Mouse (Mus musculus): ENCODE results near the gene Phip. TPM values are rescaled to one million over a fixed set of nuclear protein-coding genes. Genes with fewer than 3 reads are reported as not detected.
A peak's percentile ranks its signal among the peaks of the same experiment; 100 is the strongest.

Phip gene
- polyA plus RNA-seq (2012; rRNA removed): 2.5 and 2.9 TPM in 2 replicates

DNA sequence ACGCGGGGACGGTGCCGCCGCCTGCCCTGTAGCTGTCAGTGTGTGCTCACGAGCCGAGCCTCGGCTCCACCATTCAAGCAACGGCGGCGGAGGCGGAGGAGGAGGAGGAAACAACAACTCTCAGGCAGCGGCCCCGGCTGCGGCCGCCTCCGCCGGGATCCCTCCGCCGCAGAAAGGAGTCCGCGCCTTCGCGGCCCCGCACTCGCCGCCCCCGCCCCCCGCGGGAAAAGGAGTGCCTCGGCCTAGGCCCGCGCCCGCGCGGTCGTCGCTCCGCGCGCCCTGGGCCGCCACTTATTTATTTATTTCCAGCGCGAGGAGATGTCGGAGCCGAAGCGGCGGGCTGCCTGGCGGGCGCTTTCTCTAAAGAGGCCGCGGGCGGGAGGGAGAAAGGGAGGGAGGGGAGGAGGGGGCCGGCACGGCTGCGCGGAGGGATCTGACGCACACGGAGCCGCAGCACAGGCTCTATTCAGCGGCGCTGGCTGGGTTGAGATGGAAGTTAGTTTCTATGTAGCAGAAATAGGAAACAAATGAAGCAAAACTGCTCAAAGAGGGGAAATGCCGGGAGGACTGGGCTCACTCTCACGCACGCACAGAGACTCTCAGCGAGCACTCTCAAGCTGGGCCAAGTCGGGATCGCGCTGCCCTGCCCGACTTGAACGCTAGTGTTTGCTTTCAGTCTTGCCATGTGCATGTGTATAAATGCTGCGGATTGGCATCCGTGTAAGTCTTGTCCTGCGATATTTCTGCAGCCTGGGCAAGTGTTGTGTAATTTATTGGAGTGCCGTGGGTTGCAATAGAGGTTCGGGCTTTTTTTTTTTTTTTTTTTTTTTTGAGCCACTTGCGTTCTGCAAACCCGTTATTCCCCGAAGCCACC lies at the start of gene Phip:
Gene Phip, minus strand, starts transcription at position 175 of the 874 bp plus-strand sequence.
- TF ChIP-seq CTCF (conservative IDR thresholded peaks at IDR 0.05; ENCODE audit: insufficient read depth, insufficient read length, low read depth, low read length) (peak; percentile 18; the same call in 1 of the 2 replicates), POLR2A (IDR thresholded peaks at IDR 0.05; ENCODE audit: low read depth, low read length) (peak; percentile 84)
- H3K4me3 ChIP-seq (ENCODE audit: insufficient read depth, low read depth, low read length): peak within 1 kb of the TSS; percentile 69
- peaks cover under 1% of the 10 kb centered on the region; the same call in 1 of the 2 replicates for H3K4me1 ChIP-seq (ENCODE audit: control insufficient read depth, insufficient read depth, low read length)
- H3K27me3 ChIP-seq (replicated peaks; ENCODE audit: control insufficient read depth, insufficient read depth, low read length): no peaks in the 10 kb centered on the region
- under 1% methylated on average over 73 of the region's 79 CpGs for WGBS
- peak; percentile 97 for DNase-seq
- peak within 1 kb of the TSS; percentile 87 for H3K27ac ChIP-seq (ENCODE audit: insufficient read depth, low read depth, low read length)
- no peaks in the 10 kb centered on the region for H3K36me3 ChIP-seq (ENCODE audit: control insufficient read depth, insufficient read depth, low read length)

DNA sequence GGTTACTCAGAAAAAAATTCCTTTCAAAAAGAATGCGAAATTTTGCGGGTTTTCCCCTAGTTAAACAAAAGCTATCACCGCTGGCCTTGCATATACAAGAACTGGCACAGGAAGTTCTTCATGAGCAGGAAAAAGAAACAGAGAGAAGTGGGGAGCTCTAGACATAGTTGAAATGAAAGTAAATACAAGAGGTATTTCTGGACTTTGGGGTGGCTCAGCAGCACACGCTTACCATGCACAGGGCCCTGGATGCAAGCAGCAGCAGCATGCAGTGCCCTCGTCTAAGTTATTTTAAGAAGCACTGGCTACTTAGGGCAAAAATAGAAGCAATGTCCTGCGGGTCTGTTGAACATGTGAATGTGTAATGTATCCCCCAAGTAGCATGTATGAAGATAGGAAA lies 48.4 kb upstream of the Phip start:
- TF ChIP-seq CTCF (conservative IDR thresholded peaks at IDR 0.05; ENCODE audit: insufficient read depth, insufficient read length, low read depth, low read length): no peak
- TF ChIP-seq POLR2A (IDR thresholded peaks at IDR 0.05; ENCODE audit: low read depth, low read length): no peak
- no peaks in the 10 kb centered on the region for H3K36me3 ChIP-seq (ENCODE audit: control insufficient read depth, insufficient read depth, low read length)
- H3K4me1 ChIP-seq (ENCODE audit: control insufficient read depth, insufficient read depth, low read length): no peaks in the 10 kb centered on the region
- H3K27me3 ChIP-seq (replicated peaks; ENCODE audit: control insufficient read depth, insufficient read depth, low read length): no peaks in the 10 kb centered on the region
- no peak overlapping the region for H3K4me3 ChIP-seq (ENCODE audit: insufficient read depth, low read depth, low read length)
- H3K27ac ChIP-seq (ENCODE audit: insufficient read depth, low read depth, low read length): no peak overlapping the region
- 61% methylated on average over 6 of the region's 6 CpGs for WGBS
- DNase-seq: no peak

- TF ChIP-seq CTCF (conservative IDR thresholded peaks at IDR 0.05; ENCODE audit: insufficient read depth, insufficient read length, low read depth, low read length) (no peak), POLR2A (IDR thresholded peaks at IDR 0.05; ENCODE audit: low read depth, low read length) (no peak)
- H3K27me3 ChIP-seq (replicated peaks; ENCODE audit: control insufficient read depth, insufficient read depth, low read length): no peaks in the 10 kb centered on the region
- H3K4me3 ChIP-seq (ENCODE audit: insufficient read depth, low read depth, low read length): no peak overlapping the region
- no peaks in the 10 kb centered on the region for H3K4me1 ChIP-seq (ENCODE audit: control insufficient read depth, insufficient read depth, low read length)
- no peak for DNase-seq
- 70% methylated on average over 4 of the region's 4 CpGs for WGBS
- H3K27ac ChIP-seq (ENCODE audit: insufficient read depth, low read depth, low read length): no peak overlapping the region
- H3K36me3 ChIP-seq (ENCODE audit: control insufficient read depth, insufficient read depth, low read length): no peaks in the 10 kb centered on the region
These were observed 39.2 kb upstream of the Phip start for GRCm38 (mm10) chr9:83014516-83014915.

DNA sequence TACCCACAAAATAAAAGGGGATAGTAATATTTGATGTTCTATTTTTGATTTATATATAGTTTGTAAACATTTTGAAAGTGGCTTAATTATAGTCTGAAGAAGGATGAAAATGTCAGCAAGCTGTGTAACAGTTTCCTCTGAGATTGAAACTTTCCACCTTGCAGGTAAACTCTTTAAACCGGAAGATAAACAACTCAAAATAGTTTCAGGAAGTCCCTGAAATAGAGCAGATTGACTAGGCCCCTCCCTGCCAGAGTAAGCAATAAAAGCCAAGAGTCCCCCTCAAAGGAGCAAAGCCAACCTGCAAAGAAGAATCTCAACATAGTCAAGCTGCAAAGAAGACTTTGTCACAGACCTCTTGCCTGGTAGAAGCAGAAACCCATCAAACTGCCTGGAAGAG lies 33.0 kb upstream of the Phip start:
- no peaks in the 10 kb centered on the region for H3K36me3 ChIP-seq (ENCODE audit: control insufficient read depth, insufficient read depth, low read length)
- H3K27ac ChIP-seq (ENCODE audit: insufficient read depth, low read depth, low read length): no peak overlapping the region
- TF ChIP-seq POLR2A (IDR thresholded peaks at IDR 0.05; ENCODE audit: low read depth, low read length) (no peak), CTCF (conservative IDR thresholded peaks at IDR 0.05; ENCODE audit: insufficient read depth, insufficient read length, low read depth, low read length) (no peak)
- no peak overlapping the region for H3K4me3 ChIP-seq (ENCODE audit: insufficient read depth, low read depth, low read length)
- H3K4me1 ChIP-seq (ENCODE audit: control insufficient read depth, insufficient read depth, low read length): no peaks in the 10 kb centered on the region
- no peak for DNase-seq
- H3K27me3 ChIP-seq (replicated peaks; ENCODE audit: control insufficient read depth, insufficient read depth, low read length): no peaks in the 10 kb centered on the region
- WGBS: 79% methylated on average over 1 of the region's 1 CpGs

DNA sequence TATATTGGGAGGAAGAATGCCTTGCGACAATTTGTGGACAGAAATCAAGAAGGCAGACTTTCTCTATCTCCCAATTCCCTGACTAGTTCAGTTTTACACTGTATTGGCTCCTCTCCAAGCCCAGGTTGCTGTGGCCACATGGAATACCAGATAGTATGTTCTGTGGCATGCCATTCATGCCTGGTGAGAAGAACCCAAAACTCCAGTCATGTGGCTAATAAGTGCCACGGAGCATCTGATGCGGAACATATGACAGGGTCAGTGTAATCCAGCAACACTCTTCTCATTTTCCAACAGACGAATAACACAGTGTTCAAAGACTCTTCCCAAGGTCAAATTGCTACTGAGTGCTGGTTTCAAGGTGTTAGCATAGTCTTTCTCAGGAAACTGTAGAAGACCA lies 26.0 kb upstream of the Phip start:
- TF ChIP-seq POLR2A (IDR thresholded peaks at IDR 0.05; ENCODE audit: low read depth, low read length): no peak
- no peak for TF ChIP-seq CTCF (conservative IDR thresholded peaks at IDR 0.05; ENCODE audit: insufficient read depth, insufficient read length, low read depth, low read length)
- H3K27me3 ChIP-seq (replicated peaks; ENCODE audit: control insufficient read depth, insufficient read depth, low read length): no peaks in the 10 kb centered on the region
- no peak overlapping the region for H3K4me3 ChIP-seq (ENCODE audit: insufficient read depth, low read depth, low read length)
- no peaks in the 10 kb centered on the region for H3K4me1 ChIP-seq (ENCODE audit: control insufficient read depth, insufficient read depth, low read length)
- DNase-seq: no peak
- H3K27ac ChIP-seq (ENCODE audit: insufficient read depth, low read depth, low read length): no peak overlapping the region
- H3K36me3 ChIP-seq (ENCODE audit: control insufficient read depth, insufficient read depth, low read length): no peaks in the 10 kb centered on the region
- 68% methylated on average over 4 of the region's 4 CpGs for WGBS

DNA sequence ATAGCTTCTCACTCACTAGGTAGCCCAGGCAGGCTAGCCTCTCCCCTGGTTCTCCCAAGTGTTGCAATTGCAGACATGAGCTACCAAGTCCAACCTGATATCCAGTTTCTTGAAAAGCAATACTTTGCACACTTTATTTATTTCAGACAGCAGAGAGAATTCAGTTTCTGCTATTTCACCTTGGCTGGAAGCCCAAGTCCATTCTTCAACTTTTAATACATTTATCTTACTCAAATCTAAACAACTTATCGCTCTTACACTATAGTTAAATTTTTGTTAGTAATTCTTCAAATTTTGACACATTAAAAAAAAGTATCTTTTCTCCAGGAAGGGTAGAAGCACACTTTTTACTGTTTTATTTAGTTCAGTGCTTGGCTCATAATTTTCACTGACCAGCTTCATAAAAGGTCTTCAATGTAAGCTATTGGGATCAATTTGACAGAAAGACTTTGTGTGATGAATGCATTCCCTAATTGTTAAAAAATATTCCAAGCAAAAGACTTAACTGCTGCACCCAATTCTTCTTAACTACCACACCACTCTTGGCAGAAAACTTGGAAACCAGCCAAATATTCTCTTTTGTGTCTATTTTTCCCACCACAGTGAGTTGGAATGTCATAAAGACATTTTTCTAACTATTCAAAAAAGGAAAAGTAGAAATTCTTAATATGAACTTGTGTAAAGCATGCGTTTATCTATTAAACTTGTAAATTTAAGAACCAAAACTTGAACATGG lies 22.6 kb upstream of the Phip start:
- Histone ChIP-seq H3K36me3 (ENCODE audit: control insufficient read depth, insufficient read depth, low read length) (no peaks in the 10 kb centered on the region), H3K4me1 (ENCODE audit: control insufficient read depth, insufficient read depth, low read length) (no peaks in the 10 kb centered on the region), H3K27ac (ENCODE audit: insufficient read depth, low read depth, low read length) (no peak overlapping the region), H3K27me3 (replicated peaks; ENCODE audit: control insufficient read depth, insufficient read depth, low read length) (no peaks in the 10 kb centered on the region), H3K4me3 (ENCODE audit: insufficient read depth, low read depth, low read length) (no peak overlapping the region)
- no peak for DNase-seq
- WGBS: 56% methylated on average over 2 of the region's 2 CpGs
- TF ChIP-seq CTCF (conservative IDR thresholded peaks at IDR 0.05; ENCODE audit: insufficient read depth, insufficient read length, low read depth, low read length) (no peak), POLR2A (IDR thresholded peaks at IDR 0.05; ENCODE audit: low read depth, low read length) (no peak)

DNA sequence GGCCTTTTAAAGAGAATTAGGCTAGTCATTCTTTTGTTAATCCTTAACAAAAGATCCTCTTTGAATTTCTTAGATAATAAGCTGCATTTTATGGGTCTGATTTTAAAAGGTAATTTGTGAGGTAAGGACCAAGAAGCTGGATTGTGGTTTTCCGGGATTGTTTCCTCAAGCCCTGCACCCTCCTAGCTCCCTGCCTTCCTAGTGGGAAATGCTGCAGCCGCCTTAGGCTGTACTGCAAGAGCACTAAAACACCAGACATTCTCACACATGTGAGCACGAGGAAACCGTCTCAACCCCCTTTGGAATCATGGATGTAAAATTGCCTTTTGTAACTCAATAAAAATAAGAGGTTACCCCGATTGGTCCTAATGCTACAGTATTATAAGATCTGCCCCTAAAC lies 1.6 kb upstream of the Phip start:
- H3K27me3 ChIP-seq (replicated peaks; ENCODE audit: control insufficient read depth, insufficient read depth, low read length): no peaks in the 10 kb centered on the region
- H3K36me3 ChIP-seq (ENCODE audit: control insufficient read depth, insufficient read depth, low read length): no peaks in the 10 kb centered on the region
- no peak overlapping the region for H3K4me3 ChIP-seq (ENCODE audit: insufficient read depth, low read depth, low read length)
- peak; percentile 29 for DNase-seq
- no peak for TF ChIP-seq CTCF (conservative IDR thresholded peaks at IDR 0.05; ENCODE audit: insufficient read depth, insufficient read length, low read depth, low read length)
- no peak for TF ChIP-seq POLR2A (IDR thresholded peaks at IDR 0.05; ENCODE audit: low read depth, low read length)
- no peak overlapping the region for H3K27ac ChIP-seq (ENCODE audit: insufficient read depth, low read depth, low read length)
- WGBS: 47% methylated on average over 5 of the region's 5 CpGs
- H3K4me1 ChIP-seq (ENCODE audit: control insufficient read depth, insufficient read depth, low read length): no peaks in the 10 kb centered on the region; the same call in 1 of the 2 replicates
